Mouse (Mus musculus) brain, embryonic 14.5 days (tissue): ENCODE data around the gene Emc8. TPM values are rescaled to one million over a fixed set of nuclear protein-coding genes. Genes with fewer than 3 reads are reported as not detected.
A peak's percentile ranks its signal among the peaks of the same experiment; 100 is the strongest.

Experiments
- DNase-seq: peaks from one replicate; pipeline ENCODE4 v3.0.0-alpha.2; 2011; ENCODE audit warnings: low read depth
- CTCF ChIP-seq: fragments of 200-500 bp; IDR thresholded peaks from 2 replicates; pipeline ENCODE4 v1.5.1; 2012; ENCODE audit warnings: inconsistent platforms, mild to moderate bottlenecking, moderate library complexity, borderline replicate concordance; ENCODE audit not compliant: insufficient read depth, insufficient read length; ENCODE audit errors: extremely low read depth
- POLR2A ChIP-seq: fragments of 200-500 bp; IDR thresholded peaks from 2 replicates; pipeline ENCODE4 v1.6.1; 2012; ENCODE audit warnings: mild to moderate bottlenecking, inconsistent platforms, borderline replicate concordance; ENCODE audit not compliant: poor library complexity, insufficient read depth, insufficient read length, severe bottlenecking; ENCODE audit errors: extremely low read depth
- polyA plus RNA-seq: library from polyadenylated mRNA; depleted of rRNA; stranded (reverse); fragments of >200 nt; gene quantifications from 2 replicates; pipeline ENCODE4 v1.2.3, GENCODE M21; 2012

The Emc8 gene
- polyA plus RNA-seq, 1 experiment, result 79.7 TPM

DNA sequence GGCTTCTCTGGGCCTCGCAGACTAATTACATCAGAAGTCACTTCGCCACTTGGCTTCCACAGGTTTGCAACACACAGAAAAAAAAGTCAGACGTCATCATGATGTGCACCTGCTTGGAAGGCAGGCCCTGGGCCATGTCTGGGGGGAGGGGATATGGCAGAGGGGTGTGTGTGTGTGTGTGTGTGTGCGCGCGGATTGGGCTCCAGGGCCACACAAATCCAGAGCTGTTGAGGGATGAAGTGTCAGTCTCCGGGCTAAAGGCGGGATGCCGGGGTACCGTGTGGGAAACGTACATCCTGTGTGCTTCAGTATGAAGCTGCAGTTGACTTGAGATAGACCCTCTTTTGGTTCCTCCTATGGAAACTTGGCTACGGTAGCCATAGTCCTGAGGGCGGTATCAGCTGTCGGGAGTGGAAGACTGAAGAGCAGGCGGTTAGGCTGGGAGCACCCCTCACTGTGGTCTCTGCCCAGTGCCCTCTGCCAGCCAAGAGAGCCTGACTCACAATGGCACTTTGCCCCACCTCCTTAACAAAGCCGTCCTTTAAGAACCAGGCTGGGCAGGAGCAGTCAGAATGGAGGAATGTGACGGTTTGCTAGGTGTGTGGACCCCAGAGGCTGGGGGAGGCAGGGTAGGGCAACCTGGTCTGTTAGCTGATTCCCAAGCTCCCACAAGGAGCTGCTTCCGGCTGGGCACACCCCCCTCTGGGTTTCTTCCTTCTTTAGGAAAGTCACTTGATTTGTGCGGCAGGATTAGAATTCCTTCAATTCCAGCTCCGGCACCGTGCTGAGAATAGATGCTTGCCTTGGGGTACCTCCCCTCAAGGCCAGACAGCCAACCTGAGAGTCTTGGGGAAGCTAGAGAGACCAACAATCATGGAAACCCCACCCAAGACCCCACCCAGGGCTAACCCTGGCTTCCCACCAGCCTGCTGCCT lies 36.7 kb downstream of the Emc8 start:
- no peak for DNase-seq
- TF ChIP-seq POLR2A, result no peak
- no peak for TF ChIP-seq CTCF

GRCm38 (mm10) chr8:120630848-120631247 lies 37.5 kb downstream of the Emc8 start:
- DNase-seq, result no peak
- TF ChIP-seq POLR2A (no peak), CTCF (no peak)

DNA sequence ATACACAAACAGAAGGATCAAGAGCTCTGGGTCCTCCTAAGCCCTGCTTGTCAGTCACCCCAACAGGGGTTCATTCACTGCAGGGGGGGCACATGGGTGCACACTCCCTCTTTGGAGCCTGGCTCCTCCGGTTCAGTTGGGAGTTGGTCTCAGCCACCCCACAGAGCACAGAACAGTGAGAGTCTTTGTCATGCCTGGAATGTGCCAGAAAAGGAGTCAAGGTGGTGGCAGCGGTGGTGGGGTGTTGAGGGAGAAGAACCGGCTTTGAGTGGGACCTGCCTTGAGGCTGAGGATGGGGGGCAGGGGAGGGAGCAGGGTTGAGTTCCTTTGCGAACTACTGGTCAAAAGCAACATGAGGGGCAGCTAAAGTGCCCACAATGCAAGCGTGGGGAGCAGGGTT lies 38.3 kb downstream of the Emc8 start:
- DNase-seq, result no peak
- no peak for TF ChIP-seq POLR2A
- no peak for TF ChIP-seq CTCF

GRCm38 (mm10) chr8:120627298-120627697 lies 41.1 kb downstream of the Emc8 start:
- DNase-seq, result peak; percentile 58
- TF ChIP-seq POLR2A (no peak), CTCF (no peak)

DNA sequence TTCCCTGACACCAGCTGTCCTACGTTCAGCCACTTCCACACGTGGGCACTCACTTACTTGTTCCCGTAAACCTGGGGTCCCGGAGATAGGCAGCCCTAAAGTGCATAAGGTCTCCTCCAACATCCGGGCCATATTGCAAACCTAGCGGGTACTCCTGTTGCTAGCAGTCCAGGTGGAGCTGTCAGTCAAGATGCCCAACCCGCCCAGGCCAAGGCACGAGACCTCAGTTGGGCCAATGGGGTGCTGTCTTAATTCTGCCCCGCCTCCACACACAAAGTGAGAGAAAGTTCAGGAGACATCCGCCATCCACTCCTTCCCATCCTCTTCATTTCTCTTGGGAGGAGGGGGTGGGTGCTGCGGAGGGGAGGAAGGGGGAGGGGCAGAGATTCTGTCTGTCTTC lies 41.9 kb downstream of the Emc8 start:
- no peak for TF ChIP-seq CTCF
- no peak for TF ChIP-seq POLR2A
- DNase-seq, result no peak

DNA sequence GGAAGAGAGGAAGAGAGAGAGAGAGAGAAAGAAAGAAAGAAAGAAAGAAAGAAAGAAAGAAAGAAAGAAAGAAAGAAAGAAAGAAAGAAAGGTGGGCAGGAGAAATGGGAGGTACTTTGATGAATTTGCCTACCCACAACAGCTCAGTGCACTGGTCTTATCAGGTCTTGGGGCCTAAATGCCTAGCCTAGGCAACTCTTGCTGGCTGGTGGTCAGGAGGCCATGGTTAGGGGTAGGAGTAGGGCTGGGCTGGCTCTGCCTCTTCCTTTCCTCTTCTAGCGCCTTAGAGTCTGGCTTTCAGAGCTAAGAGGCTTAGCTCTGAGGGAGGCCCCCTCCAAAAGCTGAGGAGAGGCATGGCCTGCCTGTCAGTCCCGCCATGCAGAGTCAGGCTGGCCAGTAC lies 44.8 kb downstream of the Emc8 start:
- TF ChIP-seq CTCF (no peak), POLR2A (no peak)
- DNase-seq, result no peak

- DNase-seq, result no peak
- TF ChIP-seq CTCF, result no peak
- TF ChIP-seq POLR2A, result no peak
These were observed 46.2 kb downstream of the Emc8 start for GRCm38 (mm10) chr8:120622161-120622560.

DNA sequence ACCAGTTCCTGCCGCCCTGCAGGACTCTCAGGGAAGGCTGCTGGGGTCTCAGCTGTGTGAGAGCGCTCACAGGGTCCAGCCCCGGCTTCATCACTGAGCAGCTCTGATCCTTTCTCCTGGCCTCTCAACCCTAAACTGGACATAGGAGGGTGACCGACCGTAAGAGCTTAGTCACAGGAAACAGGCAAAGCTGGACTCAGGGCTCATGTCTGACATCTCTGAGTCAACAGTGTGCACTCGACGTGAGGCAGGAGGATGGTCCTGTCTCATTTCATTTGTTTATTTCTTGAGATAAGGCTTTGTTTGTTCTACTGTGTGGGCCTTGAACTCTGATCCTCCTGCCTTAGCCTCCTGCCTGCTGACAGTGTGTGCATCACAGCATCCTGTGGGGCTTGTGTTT lies 47.9 kb downstream of the Emc8 start:
- DNase-seq, result no peak
- TF ChIP-seq CTCF (no peak), POLR2A (no peak)

DNA sequence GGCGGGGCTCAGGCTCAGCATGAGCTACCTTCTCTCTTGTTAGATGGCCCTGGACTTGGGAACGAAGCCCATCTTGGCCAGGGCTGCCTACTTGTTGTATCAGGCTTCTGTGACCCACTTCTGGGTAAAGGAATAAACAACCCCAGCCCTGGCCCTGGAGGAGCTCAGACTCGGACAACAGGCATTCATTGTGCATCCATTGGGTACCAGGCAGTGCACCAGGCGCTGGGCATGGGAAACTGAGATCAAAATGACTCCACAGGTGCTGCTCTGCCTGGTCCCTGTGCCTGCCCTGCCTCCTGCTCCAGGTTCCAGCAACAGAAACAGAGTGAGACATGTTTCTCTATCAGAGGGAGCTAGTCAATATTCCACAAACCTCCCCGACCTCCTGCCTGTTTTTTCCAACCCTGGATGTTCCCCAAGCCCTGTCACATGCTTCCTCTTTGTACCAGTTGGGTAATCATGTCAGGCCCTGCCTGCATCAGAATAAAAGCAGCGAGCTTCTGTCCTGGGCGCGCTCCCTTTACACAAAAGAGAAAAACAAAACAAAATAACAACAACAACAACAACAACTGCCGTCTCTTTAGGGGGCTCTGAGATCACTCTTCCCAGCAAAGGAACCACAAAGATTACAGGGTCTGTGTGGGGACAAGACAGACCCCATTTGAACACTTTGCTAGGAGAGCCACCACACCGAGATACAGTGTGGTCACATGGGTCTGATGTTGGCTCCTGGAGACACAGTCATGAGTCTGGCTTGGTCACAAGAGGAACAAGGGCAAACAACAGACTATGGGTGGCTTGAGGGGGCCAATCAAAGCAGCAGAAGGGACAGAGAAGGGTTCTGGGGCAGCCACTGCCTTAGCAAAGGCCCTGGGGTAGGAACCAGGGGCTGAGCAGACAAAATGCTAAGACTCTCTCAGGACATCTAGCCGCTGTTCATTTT lies 48.9 kb downstream of the Emc8 start:
- no peak for DNase-seq
- TF ChIP-seq POLR2A (no peak), CTCF (no peak)

DNA sequence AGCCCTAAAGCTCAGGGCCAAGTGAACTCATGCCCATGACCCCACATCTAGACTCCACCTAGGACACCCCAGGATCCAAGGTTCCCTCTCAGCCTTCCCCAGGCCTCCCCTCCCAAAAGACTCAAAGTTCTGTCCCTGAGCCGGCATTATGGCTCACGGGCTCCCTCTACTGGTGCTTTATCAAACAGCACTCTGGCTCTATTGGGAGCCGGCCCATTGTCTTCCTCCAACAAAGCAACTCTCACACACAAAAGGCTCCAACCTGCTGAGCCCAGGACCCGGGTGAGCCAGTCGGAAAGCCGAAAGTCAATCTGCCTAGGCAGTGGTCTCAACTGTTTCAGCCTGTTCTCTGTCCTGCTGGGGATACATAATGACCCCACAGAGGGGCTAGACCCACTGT lies 50.3 kb downstream of the Emc8 start:
- no peak for TF ChIP-seq POLR2A
- TF ChIP-seq CTCF, result peak; percentile 92
- DNase-seq, result peak; percentile 86
